In genomic region chr1:137654171-137654570, GRCm38 (mm10) we compare ENCODE assay signal across 20 mouse cellular contexts.
DNase-seq lines count a peak whose midpoint lies in the region; ATAC-seq and TF ChIP-seq lines count a peak whose summit lies in the region.
"Had no signal": no experiment of that assay in that cellular context is flagged by ENCODE, and none has a peak within 500 bp of the region (broad histone marks: within the 10 kb centered on the region; RNA-seq: fewer than 3 reads in every experiment).

No protein-coding gene starts in this region.

- no peak for DNase-seq in forebrain, embryonic 10.5 days (ENCODE audit: extremely low spot score, low spot score)
- no peak for DNase-seq in heart, postnatal 14 days
- no peak for DNase-seq in lung, postnatal 25 days (ENCODE audit: low spot score)
- DNase-seq in limb, embryonic 14.5 days (ENCODE audit: low spot score), result peak; percentile 94
- DNase-seq: adrenal gland, postnatal 10 days; cerebellum, adult 9-10 months; gastrocnemius, postnatal 10 days; right cerebral cortex, postnatal 4 days; thymus, postnatal 14 days had no signal

- H3K36me3 ChIP-seq in forebrain, embryonic 10.5 days (replicated peaks), result no peaks in the 10 kb centered on the region
- H3K36me3 ChIP-seq in forebrain, embryonic 15.5 days, result no peaks in the 10 kb centered on the region
- no peaks in the 10 kb centered on the region for H3K36me3 ChIP-seq in heart, embryonic 15.5 days
- no peaks in the 10 kb centered on the region for H3K36me3 ChIP-seq in lung, embryonic 16.5 days (ENCODE audit: control insufficient read depth, insufficient read depth, low read length)
- H3K36me3 ChIP-seq in limb, embryonic 14.5 days (ENCODE audit: control insufficient read depth, insufficient read depth, low read length), result no peaks in the 10 kb centered on the region
- H3K36me3 ChIP-seq: embryonic facial prominence, embryonic 12.5 days; hindbrain, embryonic 12.5 days; limb, embryonic 15.5 days; liver, embryonic 15.5 days; midbrain, embryonic 12.5 days; neural tube, embryonic 12.5 days had no signal

- H3K27me3 ChIP-seq in forebrain, embryonic 10.5 days (ENCODE audit: poor library complexity, severe bottlenecking), result no peaks in the 10 kb centered on the region
- H3K27me3 ChIP-seq in forebrain, embryonic 15.5 days, result no peaks in the 10 kb centered on the region
- no peaks in the 10 kb centered on the region for H3K27me3 ChIP-seq in heart, embryonic 15.5 days
- H3K27me3 ChIP-seq in lung, embryonic 16.5 days (ENCODE audit: control insufficient read depth, insufficient read depth, low read depth, low read length), result no peaks in the 10 kb centered on the region
- no peaks in the 10 kb centered on the region for H3K27me3 ChIP-seq in limb, embryonic 14.5 days (ENCODE audit: control insufficient read depth, insufficient read depth, low read length)
- H3K27me3 ChIP-seq: embryonic facial prominence, embryonic 12.5 days; hindbrain, embryonic 12.5 days; limb, embryonic 15.5 days; liver, embryonic 15.5 days; midbrain, embryonic 12.5 days; neural tube, embryonic 12.5 days had no signal

- no peak overlapping the region for H3K4me2 ChIP-seq in forebrain, embryonic 15.5 days (replicated peaks)
- no peak overlapping the region for H3K4me2 ChIP-seq in heart, embryonic 15.5 days
- H3K4me2 ChIP-seq in lung, embryonic 16.5 days (ENCODE audit: low read depth, low read length), result no peak overlapping the region; the same call in 1 of the 2 replicates
- no peak overlapping the region for H3K4me2 ChIP-seq in limb, embryonic 14.5 days (replicated peaks; ENCODE audit: low read depth, low read length, severe bottlenecking)
- H3K4me2 ChIP-seq: embryonic facial prominence, embryonic 12.5 days; hindbrain, embryonic 12.5 days; limb, embryonic 15.5 days; liver, embryonic 15.5 days; midbrain, embryonic 12.5 days; neural tube, embryonic 12.5 days had no signal

- H3K4me3 ChIP-seq in forebrain, embryonic 10.5 days, result no peak overlapping the region
- H3K4me3 ChIP-seq in forebrain, embryonic 15.5 days, result no peak overlapping the region
- no peak overlapping the region for H3K4me3 ChIP-seq in heart, embryonic 15.5 days
- no peak overlapping the region for H3K4me3 ChIP-seq in lung, embryonic 16.5 days (ENCODE audit: low read length)
- H3K4me3 ChIP-seq in limb, embryonic 14.5 days (replicated peaks; ENCODE audit: low read length), result no peak overlapping the region
- H3K4me3 ChIP-seq: embryonic facial prominence, embryonic 12.5 days; hindbrain, embryonic 12.5 days; limb, embryonic 15.5 days; liver, embryonic 15.5 days; midbrain, embryonic 12.5 days; neural tube, embryonic 12.5 days had no signal

- intact Hi-C loops in heart, postnatal 14 days (cut with DNase I), result no loop called here

- H3K9ac ChIP-seq in forebrain, embryonic 15.5 days (replicated peaks), result no peak overlapping the region
- H3K9ac ChIP-seq in heart, embryonic 15.5 days, result no peak overlapping the region
- no peak overlapping the region for H3K9ac ChIP-seq in lung, embryonic 16.5 days (ENCODE audit: low read length)
- H3K9ac ChIP-seq in limb, embryonic 14.5 days (ENCODE audit: low read depth, low read length, severe bottlenecking), result no peak overlapping the region
- H3K9ac ChIP-seq: embryonic facial prominence, embryonic 12.5 days; hindbrain, embryonic 12.5 days; limb, embryonic 15.5 days; liver, embryonic 15.5 days; midbrain, embryonic 12.5 days; neural tube, embryonic 12.5 days had no signal

- WGBS in forebrain, embryonic 10.5 days, result 55% methylated on average over 4 of the region's 4 CpGs
- WGBS in forebrain, embryonic 15.5 days, result 25% methylated on average over 4 of the region's 4 CpGs
- WGBS in heart, embryonic 15.5 days, result 43% methylated on average over 4 of the region's 4 CpGs
- WGBS in lung, embryonic 16.5 days, result 14% methylated on average over 4 of the region's 4 CpGs
- WGBS in limb, embryonic 14.5 days, result 11% methylated on average over 4 of the region's 4 CpGs

- H3K27ac ChIP-seq in forebrain, embryonic 10.5 days, result peak overlapping the region; percentile 75
- no peak overlapping the region for H3K27ac ChIP-seq in forebrain, embryonic 15.5 days (replicated peaks)
- H3K27ac ChIP-seq in heart, embryonic 15.5 days, result peak overlapping the region; percentile 53; the same call in 1 of the 2 replicates
- H3K27ac ChIP-seq in lung, embryonic 16.5 days (ENCODE audit: low read length), result peak overlapping the region; percentile 67; the same call in 1 of the 2 replicates
- H3K27ac ChIP-seq in limb, embryonic 14.5 days (replicated peaks; ENCODE audit: low read depth, low read length), result peak overlapping the region; percentile 34
- H3K27ac ChIP-seq: hindbrain, embryonic 12.5 days; liver, embryonic 15.5 days; midbrain, embryonic 12.5 days; neural tube, embryonic 12.5 days had no signal

- TF ChIP-seq POLR2A in limb, embryonic 14.5 days (IDR thresholded peaks at IDR 0.05; ENCODE audit: borderline replicate concordance, extremely low read depth, insufficient read depth, insufficient read length), result no peak

- no peaks in the 10 kb centered on the region for H3K9me3 ChIP-seq in forebrain, embryonic 10.5 days
- H3K9me3 ChIP-seq in forebrain, embryonic 15.5 days, result no peaks in the 10 kb centered on the region
- H3K9me3 ChIP-seq in heart, embryonic 15.5 days (replicated peaks), result no peaks in the 10 kb centered on the region
- no peaks in the 10 kb centered on the region for H3K9me3 ChIP-seq in lung, embryonic 16.5 days (ENCODE audit: control insufficient read depth, low read length)
- H3K9me3 ChIP-seq in limb, embryonic 14.5 days (ENCODE audit: control insufficient read depth, low read length), result no peaks in the 10 kb centered on the region
- H3K9me3 ChIP-seq: embryonic facial prominence, embryonic 12.5 days; hindbrain, embryonic 12.5 days; limb, embryonic 15.5 days; liver, embryonic 15.5 days; midbrain, embryonic 12.5 days; neural tube, embryonic 12.5 days had no signal

- ATAC-seq in forebrain, embryonic 15.5 days (replicated peaks), result no peak
- ATAC-seq in heart, embryonic 15.5 days (replicated peaks; ENCODE audit: insufficient number of reproducible peaks, insufficient read depth, low FRiP score, low read depth), result no peak
- ATAC-seq in lung, embryonic 16.5 days (ENCODE audit: low read depth), result no peak
- ATAC-seq in limb, embryonic 14.5 days (ENCODE audit: low FRiP score, low read depth), result peak; percentile 64; the same call in 1 of the 2 replicates
- ATAC-seq: activated CD4-positive, CD25-positive, alpha-beta regulatory T cell, adult 4 months; CD4-positive, CD25-positive, alpha-beta regulatory T cell, adult 4 months had no signal

- peaks cover 61% of the 10 kb centered on the region for H3K4me1 ChIP-seq in forebrain, embryonic 10.5 days
- H3K4me1 ChIP-seq in forebrain, embryonic 15.5 days, result peaks cover 21% of the 10 kb centered on the region
- peaks cover 16% of the 10 kb centered on the region for H3K4me1 ChIP-seq in heart, embryonic 15.5 days (replicated peaks)
- peaks cover 15% of the 10 kb centered on the region for H3K4me1 ChIP-seq in lung, embryonic 16.5 days (replicated peaks; ENCODE audit: control insufficient read depth, insufficient read depth, low read length)
- H3K4me1 ChIP-seq in limb, embryonic 14.5 days (ENCODE audit: control insufficient read depth, insufficient read depth, low read length), result peaks cover 23% of the 10 kb centered on the region
- H3K4me1 ChIP-seq: liver, embryonic 15.5 days had no signal
